ENCODE assay signal across 18 mouse cellular contexts in the genomic region with DNA sequence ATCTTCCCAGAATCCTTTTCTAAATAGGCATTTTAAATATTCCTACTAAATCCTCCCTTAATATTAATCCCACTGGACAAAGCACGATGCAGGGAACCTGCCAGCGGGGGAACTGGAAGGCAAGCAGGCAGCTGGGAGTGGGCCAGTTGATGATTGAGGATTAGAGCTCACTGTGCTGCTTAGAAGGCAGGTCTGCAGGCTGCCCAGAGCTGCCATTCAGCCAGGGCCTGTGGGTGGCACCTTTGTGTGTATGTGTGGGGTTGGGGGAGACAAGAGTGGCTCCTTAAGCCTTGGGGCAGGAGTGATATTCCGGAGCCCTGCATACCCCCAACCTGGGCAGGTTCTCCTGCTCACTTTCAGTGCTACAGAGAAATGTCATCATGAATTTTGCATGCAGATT.
A peak's percentile ranks its signal among the peaks of the same experiment; 100 is the strongest.
DNase-seq lines count a peak whose midpoint lies in the region; ATAC-seq lines count a peak whose summit lies in the region.
"Had no signal": no experiment of that assay in that cellular context is flagged by ENCODE, and none has a peak within 500 bp of the region (broad histone marks: within the 10 kb centered on the region; RNA-seq: fewer than 3 reads in every experiment).

No protein-coding gene starts in this region.

- WGBS in heart, embryonic 12.5 days: 58% methylated on average over 3 of the region's 3 CpGs
- 62% methylated on average over 3 of the region's 3 CpGs for WGBS in heart, embryonic 11.5 days (ENCODE audit: insufficient replicate concordance)
- WGBS in midbrain, embryonic 15.5 days: 41% methylated on average over 3 of the region's 3 CpGs

- no peaks in the 10 kb centered on the region for H3K36me3 ChIP-seq in heart, embryonic 12.5 days
- H3K36me3 ChIP-seq in heart, embryonic 11.5 days (ENCODE audit: control insufficient read depth, insufficient read depth, low read length): no peaks in the 10 kb centered on the region
- H3K36me3 ChIP-seq in midbrain, embryonic 15.5 days (replicated peaks): no peaks in the 10 kb centered on the region
- H3K36me3 ChIP-seq: embryonic facial prominence, embryonic 15.5 days; forebrain, embryonic 12.5 days; limb, embryonic 10.5 days had no signal

- no peak for ATAC-seq in cerebellum, adult (ENCODE audit: insufficient number of reproducible peaks, low FRiP score, low TSS enrichment)
- ATAC-seq in heart, embryonic 12.5 days (ENCODE audit: insufficient number of reproducible peaks, low FRiP score): no peak
- ATAC-seq in heart, embryonic 11.5 days (replicated peaks; ENCODE audit: insufficient number of reproducible peaks, low FRiP score, low TSS enrichment): no peak
- ATAC-seq in midbrain, embryonic 15.5 days (replicated peaks): peak; percentile 78

- 0 out of 2 replicates have a peak overlapping the region, but pooled peaks have one; percentile 15 for H3K27ac ChIP-seq in heart, embryonic 12.5 days (ENCODE audit: poor library complexity, severe bottlenecking)
- H3K27ac ChIP-seq in heart, embryonic 11.5 days (ENCODE audit: low read depth, low read length): no peak overlapping the region
- peak overlapping the region; percentile 64 for H3K27ac ChIP-seq in midbrain, embryonic 15.5 days
- H3K27ac ChIP-seq: embryonic facial prominence, embryonic 15.5 days; forebrain, embryonic 12.5 days; hindbrain, embryonic 13.5 days; limb, embryonic 10.5 days had no signal

- DNase-seq in cerebellum, postnatal 25 days: peak; percentile 52 to 67
- DNase-seq in A20 (ENCODE audit: low read depth, low spot score): peak; percentile 59
- DNase-seq in urinary bladder, postnatal 36 days (ENCODE audit: low spot score in 2 of 2): no peak
- DNase-seq: adrenal gland, postnatal 14 days; heart, adult 11 months; lung, embryonic 14.5 days; lung, postnatal 4 days; right cerebral cortex, postnatal 25 days; thymus, postnatal 25 days had no signal

- no peaks in the 10 kb centered on the region for H3K9me3 ChIP-seq in heart, embryonic 12.5 days (replicated peaks)
- H3K9me3 ChIP-seq in heart, embryonic 11.5 days (replicated peaks; ENCODE audit: control insufficient read depth, low read length): no peaks in the 10 kb centered on the region
- H3K9me3 ChIP-seq in midbrain, embryonic 15.5 days: no peaks in the 10 kb centered on the region
- H3K9me3 ChIP-seq: embryonic facial prominence, embryonic 15.5 days; forebrain, embryonic 12.5 days; hindbrain, embryonic 13.5 days; limb, embryonic 10.5 days had no signal

- H3K4me1 ChIP-seq in heart, embryonic 12.5 days (replicated peaks): peaks cover 43% of the 10 kb centered on the region
- peaks cover 30% of the 10 kb centered on the region for H3K4me1 ChIP-seq in heart, embryonic 11.5 days (ENCODE audit: control insufficient read depth, insufficient read depth, low read length)
- no peaks in the 10 kb centered on the region for H3K4me1 ChIP-seq in midbrain, embryonic 15.5 days

- no peaks in the 10 kb centered on the region for H3K27me3 ChIP-seq in heart, embryonic 12.5 days (replicated peaks)
- H3K27me3 ChIP-seq in heart, embryonic 11.5 days (ENCODE audit: control insufficient read depth, insufficient read depth, low read length): no peaks in the 10 kb centered on the region
- H3K27me3 ChIP-seq in midbrain, embryonic 15.5 days (replicated peaks): no peaks in the 10 kb centered on the region
- H3K27me3 ChIP-seq: embryonic facial prominence, embryonic 15.5 days; forebrain, embryonic 12.5 days; hindbrain, embryonic 13.5 days had no signal

- no peak overlapping the region for H3K9ac ChIP-seq in heart, embryonic 12.5 days
- no peak overlapping the region for H3K9ac ChIP-seq in heart, embryonic 11.5 days (ENCODE audit: low read depth, low read length)
- H3K9ac ChIP-seq in midbrain, embryonic 15.5 days: no peak overlapping the region
- H3K9ac ChIP-seq: embryonic facial prominence, embryonic 15.5 days; forebrain, embryonic 12.5 days; hindbrain, embryonic 13.5 days; lung, embryonic 14.5 days had no signal

- H3K4me3 ChIP-seq in heart, embryonic 12.5 days: no peak overlapping the region
- no peak overlapping the region for H3K4me3 ChIP-seq in heart, embryonic 11.5 days (ENCODE audit: low read depth, low read length)
- H3K4me3 ChIP-seq in midbrain, embryonic 15.5 days: no peak overlapping the region
- H3K4me3 ChIP-seq: embryonic facial prominence, embryonic 15.5 days; forebrain, embryonic 12.5 days; hindbrain, embryonic 13.5 days; limb, embryonic 10.5 days had no signal

- H3K4me2 ChIP-seq in heart, embryonic 12.5 days: no peak overlapping the region
- H3K4me2 ChIP-seq in heart, embryonic 11.5 days: no peak overlapping the region
- H3K4me2 ChIP-seq in midbrain, embryonic 15.5 days: no peak overlapping the region
- H3K4me2 ChIP-seq: embryonic facial prominence, embryonic 15.5 days; forebrain, embryonic 12.5 days; hindbrain, embryonic 13.5 days; liver, embryonic 11.5 days; lung, embryonic 14.5 days had no signal

Comparison
In these comparisons a context has a peak if more than half of its experiments do, and no peak if none do; other contexts are left out.
1. DNase-seq: peak in cerebellum, postnatal 25 days (2 of 2) and A20 (single experiment); none in urinary bladder, postnatal 36 days (0 of 2).